Mouse (Mus musculus) liver, embryonic 14.5 days (tissue): ENCODE measurements around the gene Raver1. TPM values are rescaled to one million over a fixed set of nuclear protein-coding genes. Genes with fewer than 3 reads are reported as not detected.

Experiments used
- ATAC-seq: fragments of 200-750 bp; cut with Nextera tagmentation; 2 replicates; pipeline ENCODE4 v1.8.0; 2017; ENCODE audit warnings: moderate number of reproducible peaks, mild to moderate bottlenecking, moderate library complexity; ENCODE audit not compliant: insufficient read depth
- DNase-seq, 3 experiments: peaks; one replicate each; pipeline ENCODE4 v3.0.0-alpha.2; 2012 to 2013; ENCODE audit warnings: low read depth in 3 of 3, low spot score in 3 of 3
- H3K27ac ChIP-seq: fragments of 300-500 bp; sonication (generic); 2 replicates; pipeline ENCODE4 v1.5.1; 2014; ENCODE audit warnings: moderate library complexity, mild to moderate bottlenecking, control low read depth, inconsistent platforms
- H3K27me3 ChIP-seq: fragments of 300-500 bp; sonication (generic); 2 replicates; pipeline ENCODE4 v1.6.1; 2014; ENCODE audit warnings: mild to moderate bottlenecking, low read length, moderate library complexity; ENCODE audit not compliant: control insufficient read depth, insufficient read depth
- H3K36me3 ChIP-seq: fragments of 300-500 bp; sonication (generic); replicated peaks from 2 replicates; pipeline ENCODE4 v1.6.1; 2014; ENCODE audit warnings: low read depth; ENCODE audit not compliant: control insufficient read depth, insufficient read depth
- H3K4me1 ChIP-seq, 2 experiments: fragments of 200-500 bp in 1 of 2; fragments of 300-500 bp in 1 of 2; sonication (generic) in 1 of 2; replicated peaks; 2 replicates each; pipeline ENCODE4 v1.6.1; 2012 to 2014; ENCODE audit warnings: antibody characterized with exemption in 1 of 2, inconsistent platforms in 1 of 2, low read length in 1 of 2; ENCODE audit not compliant: control insufficient read depth in 2 of 2, insufficient read depth in 2 of 2
- H3K4me2 ChIP-seq: fragments of 300-500 bp; sonication (generic); 2 replicates; pipeline ENCODE4 v1.6.1; 2014; ENCODE audit warnings: low read depth, mild to moderate bottlenecking, control low read depth, moderate library complexity
- H3K4me3 ChIP-seq, 2 experiments: fragments of 200-500 bp in 1 of 2; fragments of 300-500 bp in 1 of 2; sonication (generic) in 1 of 2; 2 replicates each; pipeline ENCODE4 v1.5.1; 2012 to 2014; ENCODE audit warnings: low read depth in 2 of 2, low read length in 2 of 2, mild to moderate bottlenecking in 2 of 2, control low read depth in 1 of 2, inconsistent platforms in 1 of 2, moderate library complexity in 1 of 2; ENCODE audit not compliant: insufficient read depth in 1 of 2
- H3K9ac ChIP-seq: fragments of 300-500 bp; sonication (generic); replicated peaks from 2 replicates; pipeline ENCODE4 v1.6.1; 2014; ENCODE audit warnings: mild to moderate bottlenecking, control low read depth, moderate library complexity
- H3K9me3 ChIP-seq: fragments of 300-500 bp; sonication (generic); 2 replicates; pipeline ENCODE4 v1.6.1; 2016; ENCODE audit warnings: low read length, mixed read lengths; ENCODE audit not compliant: control insufficient read depth
- CTCF ChIP-seq: IDR thresholded peaks from 2 replicates; pipeline ENCODE4 v1.5.1; 2016; ENCODE audit warnings: antibody characterized with exemption, low read depth, control low read depth
- EP300 ChIP-seq: IDR thresholded peaks from 2 replicates; pipeline ENCODE4 v1.6.1; 2016; ENCODE audit warnings: antibody characterized with exemption, low read depth
- WGBS: fragments of 180-500 bp; shearing (Covaris S2); extraction: QIAGEN DNeasy Blood & Tissue Kit; methylation state at CpG from one replicate; pipeline ENCODE4 v1.1.7; 2014; ENCODE audit not compliant: insufficient replicate concordance; 5-methylcytosine and 5-hydroxymethylcytosine counted together
- polyA plus RNA-seq, 2 experiments: library from polyadenylated mRNA; depleted of rRNA in 1 of 2; stranded (reverse) in 1 of 2; unstranded in 1 of 2; fragments of >200 nt; fragmentation: Nextera tagmentation in 1 of 2; extraction: Ambion mirVana in 1 of 2; gene quantifications; 2 replicates each; pipeline versions ENCODE4 v1.2.1 to v1.2.3; 2012 to 2014

Gene Raver1
- polyA plus RNA-seq, 2 experiments = 21.4 to 23.4 TPM

- no peak overlapping the region for H3K4me3 ChIP-seq
- no peak overlapping the region for H3K27ac ChIP-seq
- H3K36me3 ChIP-seq = no peaks in the 10 kb centered on the region
- no peaks in the 10 kb centered on the region for H3K9me3 ChIP-seq
- DNase-seq = no peak
- 84% methylated on average over 4 of the region's 4 CpGs for whole genome bisulfite sequencing
- H3K27me3 ChIP-seq = no peaks in the 10 kb centered on the region
- peaks cover 8 to 20% of the 10 kb centered on the region in 2 experiments for H3K4me1 ChIP-seq
- no peak overlapping the region for H3K9ac ChIP-seq
- H3K4me2 ChIP-seq = no peak overlapping the region
- ATAC-seq = no peak
- no peak for TF ChIP-seq EP300
- TF ChIP-seq CTCF = no peak
These were observed 4.2 kb upstream of the Raver1 start for GRCm38 (mm10) chr9:21095958-21096357.

- ATAC-seq (no peak), DNase-seq (no peak)
- no peak for TF ChIP-seq CTCF
- TF ChIP-seq EP300 = no peak
- Histone ChIP-seq H3K9me3 (no peaks in the 10 kb centered on the region), H3K4me1 (peaks cover 16 to 29% of the 10 kb centered on the region in 2 experiments), H3K27me3 (no peaks in the 10 kb centered on the region), H3K9ac (no peak overlapping the region), H3K27ac (no peak overlapping the region), H3K36me3 (peaks cover 20% of the 10 kb centered on the region), H3K4me3 (no peak overlapping the region), H3K4me2 (no peak overlapping the region)
- 79% methylated on average over 9 of the region's 9 CpGs for WGBS
These were observed 1.6 kb upstream of the Raver1 start for GRCm38 (mm10) chr9:21093423-21093822.

- Histone ChIP-seq H3K27me3 (no peaks in the 10 kb centered on the region), H3K9me3 (no peaks in the 10 kb centered on the region), H3K4me2 (peak overlapping the region; percentile 92), H3K4me1 (peaks cover 12 to 22% of the 10 kb centered on the region in 2 experiments), H3K9ac (peak overlapping the region; percentile 95), H3K36me3 (peaks cover 43% of the 10 kb centered on the region), H3K27ac (peak overlapping the region; percentile 71), H3K4me3 (peak overlapping the region; percentile 89 to 92)
- ATAC-seq (peak; percentile 3; the same call in 1 of the 2 replicates), DNase-seq (no peak)
- under 1% methylated on average over 24 of the region's 24 CpGs for WGBS
- TF ChIP-seq EP300 (0 out of 2 replicates have a peak, but pooled peaks have one; percentile 8), CTCF (no peak)
These were observed 669 bp downstream of the Raver1 start for GRCm38 (mm10) chr9:21090972-21091706.

GRCm38 (mm10) chr9:21090537-21090936 is 1.3 kb downstream of the Raver1 start:
- H3K27ac ChIP-seq = peak overlapping the region; percentile 18; the same call in 1 of the 2 replicates
- peak overlapping the region; percentile 89 to 92 for H3K4me3 ChIP-seq
- peak overlapping the region; percentile 92 for H3K4me2 ChIP-seq
- peak overlapping the region; percentile 95 for H3K9ac ChIP-seq
- WGBS = 84% methylated on average over 1 of the region's 1 CpGs
- TF ChIP-seq EP300 = no peak
- TF ChIP-seq CTCF = no peak
- H3K27me3 ChIP-seq = no peaks in the 10 kb centered on the region
- no peaks in the 10 kb centered on the region for H3K9me3 ChIP-seq
- ATAC-seq (no peak), DNase-seq (no peak)
- peaks cover 49% of the 10 kb centered on the region for H3K36me3 ChIP-seq
- H3K4me1 ChIP-seq = peaks cover 12 to 22% of the 10 kb centered on the region in 2 experiments

- 42% methylated on average over 3 of the region's 3 CpGs for WGBS
- Histone ChIP-seq H3K9ac (no peak overlapping the region), H3K27ac (no peak overlapping the region), H3K4me2 (no peak overlapping the region), H3K36me3 (peaks cover 92% of the 10 kb centered on the region), H3K4me3 (no peak overlapping the region), H3K27me3 (no peaks in the 10 kb centered on the region), H3K4me1 (no peaks in the 10 kb centered on the region; a peak in 1 of 4 replicates), H3K9me3 (no peaks in the 10 kb centered on the region)
- ATAC-seq (peak; percentile 54; the same call in 1 of the 2 replicates), DNase-seq (no peak)
- TF ChIP-seq EP300 = peak; percentile 40; the same call in 1 of the 2 replicates
- TF ChIP-seq CTCF = no peak
These were observed 8.5 kb downstream of the Raver1 start for GRCm38 (mm10) chr9:21083324-21083723.
